Mouse (Mus musculus) adipocyte (in vitro differentiated cells): Measurements from ENCODE around the gene Kremen2.
A peak's percentile ranks its signal among the peaks of the same experiment; 100 is the strongest.

Experiments
- DNase-seq: peaks from one replicate; pipeline ENCODE4 v3.0.0-alpha.2; 2016; ENCODE audit warnings: low spot score

Kremen2 gene

GRCm38 (mm10) chr17:23758801-23759200 lies 13.2 kb upstream of the Kremen2 start:
- DNase-seq = no peak

- no peak for DNase-seq
Observed at GRCm38 (mm10) chr17:23757581-23757980, 11.9 kb upstream of the Kremen2 start.

GRCm38 (mm10) chr17:23755689-23756088 lies 10.1 kb upstream of the Kremen2 start:
- no peak for DNase-seq

GRCm38 (mm10) chr17:23749400-23750191 lies 4.0 kb upstream of the Kremen2 start:
- DNase-seq = no peak

- DNase-seq = peak; percentile 94
Observed at GRCm38 (mm10) chr17:23748631-23749391, 3.2 kb upstream of the Kremen2 start.

- no peak for DNase-seq
Observed at GRCm38 (mm10) chr17:23748026-23748425, 2.4 kb upstream of the Kremen2 start.

- DNase-seq = no peak
Observed at GRCm38 (mm10) chr17:23747471-23747870, 1.8 kb upstream of the Kremen2 start.

GRCm38 (mm10) chr17:23746767-23747166 lies 1.1 kb upstream of the Kremen2 start:
- no peak for DNase-seq

- DNase-seq = no peak
Observed at GRCm38 (mm10) chr17:23746311-23746710, 678 bp upstream of the Kremen2 start.

- DNase-seq = no peak
Observed at GRCm38 (mm10) chr17:23744651-23745050, 982 bp downstream of the Kremen2 start.

- DNase-seq = peak; percentile 63
Observed at GRCm38 (mm10) chr17:23744076-23744475, 1.6 kb downstream of the Kremen2 start.

GRCm38 (mm10) chr17:23742941-23743340 lies 2.7 kb downstream of the Kremen2 start:
- DNase-seq = no peak

GRCm38 (mm10) chr17:23742210-23742793 lies 3.3 kb downstream of the Kremen2 start:
- no peak for DNase-seq

- no peak for DNase-seq
Observed at GRCm38 (mm10) chr17:23741359-23742209, 4.0 kb downstream of the Kremen2 start.

GRCm38 (mm10) chr17:23740598-23741021 lies 5.0 kb downstream of the Kremen2 start, which contains the start of gene Paqr4:
Gene Paqr4 (minus strand): TSS chr17:23740867.
- no peak for DNase-seq

- DNase-seq = peak; percentile 89
Observed at GRCm38 (mm10) chr17:23740136-23740584, 5.5 kb downstream of the Kremen2 start.

- no peak for DNase-seq
Observed at GRCm38 (mm10) chr17:23739202-23740135, 6.2 kb downstream of the Kremen2 start.

- DNase-seq = peak; percentile 64
Observed at GRCm38 (mm10) chr17:23738836-23739201, 6.8 kb downstream of the Kremen2 start.

GRCm38 (mm10) chr17:23737493-23738445 lies 7.9 kb downstream of the Kremen2 start:
- peak; percentile 71 for DNase-seq
